Mouse (Mus musculus): ENCODE results near the gene Mcm9. TPM values are rescaled to one million over a fixed set of nuclear protein-coding genes. Genes with fewer than 3 reads are reported as not detected.
"Not testable (repeated sequence)": the region's sequence is repeated elsewhere in the genome, so short reads cannot be mapped to it uniquely, and the experiment has no call there.

The Mcm9 gene
- polyA plus RNA-seq (2015; fragmentation: Nextera tagmentation; extraction: Ambion mirVana), result 9.4 and 10.9 TPM in 2 replicates

DNA sequence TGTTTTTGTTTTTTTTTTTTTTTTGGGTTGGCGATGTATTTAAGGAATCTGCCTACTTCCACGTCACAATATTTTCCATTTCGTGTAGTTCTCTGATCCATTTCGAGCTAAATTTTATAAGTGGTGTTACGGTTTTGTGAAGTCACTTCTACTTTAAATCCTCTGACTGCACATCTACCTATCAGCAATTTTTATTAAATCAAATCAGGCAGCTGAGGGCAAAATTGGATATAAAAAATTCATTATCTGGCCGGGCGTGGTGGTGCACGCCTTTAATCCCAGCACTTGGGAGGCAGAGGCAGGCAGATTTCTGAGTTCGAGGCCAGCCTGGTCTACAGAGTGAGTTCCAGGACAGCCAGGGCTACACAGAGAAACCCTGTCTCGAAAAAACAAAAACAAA, at the start of gene Mcm9:
Gene Mcm9, minus strand, starts transcription at position 101 of the 400 bp plus-strand sequence.
- H3K4me3 ChIP-seq (replicated peaks), result peak within 1 kb of the TSS; percentile 80
- not testable (repeated sequence) for H3K36me3 ChIP-seq; H3K27me3 ChIP-seq; ATAC-seq (ENCODE audit: insufficient number of reproducible peaks, low FRiP score, low TSS enrichment, low read depth); H3K4me1 ChIP-seq; H3K9me3 ChIP-seq (replicated peaks)
- H3K27ac ChIP-seq (replicated peaks), result peak within 1 kb of the TSS; percentile 96
- WGBS, result 55% methylated on average over 10 of the region's 10 CpGs
- peak within 1 kb of the TSS; percentile 52 for H3K4me2 ChIP-seq (replicated peaks)
- H3K9ac ChIP-seq, result peak within 1 kb of the TSS; percentile 77

- Histone ChIP-seq H3K9me3 (replicated peaks) (no peaks in the 10 kb centered on the region), H3K9ac (no peak overlapping the region), H3K36me3 (no peaks in the 10 kb centered on the region), H3K27ac (replicated peaks) (no peak overlapping the region), H3K4me3 (replicated peaks) (no peak overlapping the region), H3K27me3 (no peaks in the 10 kb centered on the region), H3K4me2 (replicated peaks) (no peak overlapping the region), H3K4me1 (no peaks in the 10 kb centered on the region)
- no peak for ATAC-seq (ENCODE audit: insufficient number of reproducible peaks, low FRiP score, low TSS enrichment, low read depth)
- WGBS, result 73% methylated on average over 4 of the region's 4 CpGs
Measured at GRCm38 (mm10) chr10:53661788-53662187, 31.5 kb upstream of the Mcm9 start.

DNA sequence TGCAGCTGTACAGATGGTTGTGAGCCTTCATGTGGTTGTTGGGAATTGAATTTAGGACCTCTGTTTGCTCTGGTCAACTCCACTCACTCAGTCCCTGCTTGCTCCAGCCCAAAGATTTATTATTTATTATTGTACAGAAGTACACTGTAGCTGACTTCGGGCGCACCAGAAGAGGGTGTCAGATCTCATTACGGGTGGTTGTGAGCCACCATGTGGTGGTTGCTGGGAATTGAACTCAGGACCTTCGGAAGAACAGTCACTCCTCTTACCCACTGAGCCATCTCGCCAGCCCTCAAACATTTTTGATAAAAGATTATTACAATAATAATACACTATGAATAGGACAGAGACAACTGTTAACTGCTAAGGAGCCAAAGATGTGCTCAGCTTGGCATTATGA, 24.0 kb upstream of the Mcm9 start:
- not testable (repeated sequence) for ATAC-seq (ENCODE audit: insufficient number of reproducible peaks, low FRiP score, low TSS enrichment, low read depth); H3K9me3 ChIP-seq (replicated peaks); H3K27ac ChIP-seq (replicated peaks); H3K36me3 ChIP-seq; H3K4me3 ChIP-seq (replicated peaks); H3K9ac ChIP-seq; H3K4me1 ChIP-seq; H3K4me2 ChIP-seq (replicated peaks); H3K27me3 ChIP-seq
- 77% methylated on average over 5 of the region's 5 CpGs for WGBS

DNA sequence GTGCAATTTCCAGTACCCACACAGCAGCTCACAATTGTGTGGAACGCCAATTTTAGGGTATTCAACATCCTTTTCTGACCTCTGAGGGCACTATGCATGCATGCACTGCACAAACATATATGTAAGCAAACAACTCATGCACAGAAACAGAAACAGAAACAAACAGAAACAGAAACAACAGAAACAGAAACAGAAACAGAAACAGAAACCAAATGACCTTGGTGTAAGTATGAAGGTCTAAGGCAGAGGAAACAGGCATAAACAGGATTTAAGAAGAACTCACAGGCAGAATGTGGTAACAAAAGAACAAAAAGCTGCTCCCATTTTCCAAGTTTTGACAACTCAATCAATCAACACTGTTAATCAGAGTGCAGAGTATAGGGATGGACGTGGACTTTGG, 20.4 kb upstream of the Mcm9 start:
- Histone ChIP-seq H3K4me3 (replicated peaks) (no peak overlapping the region), H3K27ac (replicated peaks) (no peak overlapping the region), H3K36me3 (no peaks in the 10 kb centered on the region), H3K9ac (no peak overlapping the region), H3K4me2 (replicated peaks) (no peak overlapping the region), H3K9me3 (replicated peaks) (no peaks in the 10 kb centered on the region), H3K27me3 (no peaks in the 10 kb centered on the region), H3K4me1 (no peaks in the 10 kb centered on the region)
- WGBS, result 84% methylated on average over 2 of the region's 2 CpGs
- ATAC-seq (ENCODE audit: insufficient number of reproducible peaks, low FRiP score, low TSS enrichment, low read depth), result no peak

GRCm38 (mm10) chr10:53641507-53641906, 11.3 kb upstream of the Mcm9 start:
- no peak overlapping the region for H3K27ac ChIP-seq (replicated peaks)
- ATAC-seq (ENCODE audit: insufficient number of reproducible peaks, low FRiP score, low TSS enrichment, low read depth), result no peak
- H3K27me3 ChIP-seq, result no peaks in the 10 kb centered on the region
- H3K4me1 ChIP-seq, result no peaks in the 10 kb centered on the region
- H3K4me2 ChIP-seq (replicated peaks), result no peak overlapping the region
- no peaks in the 10 kb centered on the region for H3K9me3 ChIP-seq (replicated peaks)
- H3K4me3 ChIP-seq (replicated peaks), result no peak overlapping the region
- H3K9ac ChIP-seq, result no peak overlapping the region
- no peaks in the 10 kb centered on the region for H3K36me3 ChIP-seq

DNA sequence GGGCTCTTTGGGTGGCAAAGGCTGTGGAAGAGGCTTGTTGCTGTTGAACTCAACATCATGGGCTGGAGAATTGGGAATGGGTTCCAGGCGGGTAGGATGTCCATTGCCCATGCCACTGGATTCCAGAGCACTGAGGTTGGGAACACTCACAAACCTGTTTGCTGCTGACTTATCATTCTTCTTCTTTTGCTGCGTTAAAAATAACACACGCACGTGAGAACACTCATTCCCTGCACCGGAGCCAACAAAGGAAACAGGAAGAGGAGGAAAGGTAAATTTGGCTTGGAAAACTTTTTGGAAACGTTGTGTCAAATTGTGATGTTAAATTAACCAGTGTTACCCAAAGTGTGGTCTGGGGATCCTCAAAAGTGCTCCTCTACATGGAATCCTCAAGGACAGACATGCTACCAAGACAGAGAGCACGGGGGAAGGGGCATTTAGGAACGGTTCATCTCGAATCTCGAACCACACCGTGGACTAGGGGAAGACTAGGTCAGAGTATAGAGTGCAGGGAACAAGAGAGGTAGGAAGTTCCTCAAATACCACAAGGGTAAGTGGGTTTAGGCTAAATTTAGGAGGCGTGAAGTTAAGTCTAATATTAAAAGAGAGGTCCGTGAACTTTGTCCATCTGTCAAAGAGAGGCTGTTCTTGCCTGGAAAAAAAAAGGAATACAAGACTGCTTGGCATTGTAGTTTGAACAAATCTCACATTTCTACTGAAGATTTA, 5.2 kb upstream of the Mcm9 start:
- Histone ChIP-seq H3K4me1 (no peaks in the 10 kb centered on the region), H3K27me3 (no peaks in the 10 kb centered on the region), H3K36me3 (no peaks in the 10 kb centered on the region), H3K9me3 (replicated peaks) (no peaks in the 10 kb centered on the region), H3K4me3 (replicated peaks) (no peak overlapping the region), H3K9ac (no peak overlapping the region), H3K4me2 (replicated peaks) (no peak overlapping the region), H3K27ac (replicated peaks) (no peak overlapping the region)
- ATAC-seq (ENCODE audit: insufficient number of reproducible peaks, low FRiP score, low TSS enrichment, low read depth), result no peak
- WGBS, result 79% methylated on average over 13 of the region's 13 CpGs

- Histone ChIP-seq H3K27ac (replicated peaks) (no peak overlapping the region), H3K9ac (no peak overlapping the region), H3K36me3 (no peaks in the 10 kb centered on the region), H3K9me3 (replicated peaks) (no peaks in the 10 kb centered on the region), H3K4me2 (replicated peaks) (no peak overlapping the region), H3K27me3 (no peaks in the 10 kb centered on the region), H3K4me3 (replicated peaks) (no peak overlapping the region), H3K4me1 (no peaks in the 10 kb centered on the region)
- no peak for ATAC-seq (ENCODE audit: insufficient number of reproducible peaks, low FRiP score, low TSS enrichment, low read depth)
- 80% methylated on average over 10 of the region's 10 CpGs for WGBS
Measured at GRCm38 (mm10) chr10:53634160-53634559, 3.9 kb upstream of the Mcm9 start.

- Histone ChIP-seq H3K4me3 (replicated peaks) (peak overlapping the region; percentile 80), H3K4me2 (replicated peaks) (peak overlapping the region; percentile 52), H3K36me3 (no peaks in the 10 kb centered on the region), H3K27me3 (no peaks in the 10 kb centered on the region), H3K9ac (peak overlapping the region; percentile 77), H3K27ac (replicated peaks) (peak overlapping the region; percentile 96), H3K4me1 (peaks cover 5% of the 10 kb centered on the region; the same call in 1 of the 2 replicates), H3K9me3 (replicated peaks) (no peaks in the 10 kb centered on the region)
- ATAC-seq (ENCODE audit: insufficient number of reproducible peaks, low FRiP score, low TSS enrichment, low read depth), result peak; percentile 97
- WGBS, result under 1% methylated on average over 35 of the region's 35 CpGs
Measured at GRCm38 (mm10) chr10:53629918-53630250, 355 bp downstream of the Mcm9 start.

DNA sequence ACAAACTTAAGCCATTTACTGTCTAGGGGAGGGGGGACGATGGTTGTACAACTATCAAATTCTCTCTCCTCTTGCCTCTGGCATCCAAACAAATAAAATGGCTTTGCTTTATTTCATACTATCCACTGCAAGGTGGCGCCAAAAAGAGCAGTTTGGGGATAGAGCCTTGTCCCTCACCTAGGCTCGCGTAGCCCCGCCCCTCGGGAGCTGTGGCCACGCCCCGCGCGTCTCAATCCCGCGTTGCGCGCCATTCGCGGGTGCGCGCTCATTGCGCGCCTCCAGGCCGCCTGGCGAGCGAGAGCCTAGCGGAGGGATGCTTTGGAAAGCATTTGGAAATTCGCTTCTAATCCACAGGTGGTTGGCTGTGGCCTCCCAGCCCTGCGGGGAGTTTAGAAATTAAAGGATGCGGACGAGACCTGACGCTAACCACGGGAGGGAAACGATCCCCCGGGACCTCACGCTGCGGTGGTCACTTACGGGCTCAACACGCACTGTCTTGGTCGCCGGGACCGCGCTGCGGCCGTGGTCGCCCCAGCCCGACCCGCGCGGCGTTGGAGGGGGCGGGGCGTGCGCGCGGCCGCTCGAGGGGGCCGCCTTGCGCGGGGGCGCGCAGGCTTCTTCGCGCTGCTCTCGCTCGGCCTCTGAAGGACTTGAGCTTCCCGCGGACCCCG, 857 bp downstream of the Mcm9 start:
- peak overlapping the region; percentile 96 for H3K27ac ChIP-seq (replicated peaks)
- under 1% methylated on average over 66 of the region's 67 CpGs for WGBS

GRCm38 (mm10) chr10:53615850-53616616, 14.2 kb downstream of the Mcm9 start:
- Histone ChIP-seq H3K4me2 (replicated peaks) (no peak overlapping the region), H3K27me3 (no peaks in the 10 kb centered on the region), H3K27ac (replicated peaks) (no peak overlapping the region), H3K36me3 (peaks cover 37% of the 10 kb centered on the region), H3K4me1 (no peaks in the 10 kb centered on the region), H3K4me3 (replicated peaks) (no peak overlapping the region), H3K9me3 (replicated peaks) (no peaks in the 10 kb centered on the region), H3K9ac (no peak overlapping the region)
- WGBS, result 83% methylated on average over 8 of the region's 8 CpGs
- ATAC-seq (ENCODE audit: insufficient number of reproducible peaks, low FRiP score, low TSS enrichment, low read depth), result no peak

More for the DNA sequence above, 857 bp downstream of the Mcm9 start:
- H3K9ac ChIP-seq, result peak overlapping the region; percentile 77
- peak; percentile 79 for ATAC-seq (ENCODE audit: insufficient number of reproducible peaks, low FRiP score, low TSS enrichment, low read depth)
- H3K4me1 ChIP-seq, result peaks cover 5% of the 10 kb centered on the region; the same call in 1 of the 2 replicates
- no peaks in the 10 kb centered on the region for H3K36me3 ChIP-seq
- peak overlapping the region; percentile 80 for H3K4me3 ChIP-seq (replicated peaks)
- H3K27me3 ChIP-seq, result no peaks in the 10 kb centered on the region
- H3K9me3 ChIP-seq (replicated peaks), result no peaks in the 10 kb centered on the region
- H3K4me2 ChIP-seq (replicated peaks), result peak overlapping the region; percentile 52

DNA sequence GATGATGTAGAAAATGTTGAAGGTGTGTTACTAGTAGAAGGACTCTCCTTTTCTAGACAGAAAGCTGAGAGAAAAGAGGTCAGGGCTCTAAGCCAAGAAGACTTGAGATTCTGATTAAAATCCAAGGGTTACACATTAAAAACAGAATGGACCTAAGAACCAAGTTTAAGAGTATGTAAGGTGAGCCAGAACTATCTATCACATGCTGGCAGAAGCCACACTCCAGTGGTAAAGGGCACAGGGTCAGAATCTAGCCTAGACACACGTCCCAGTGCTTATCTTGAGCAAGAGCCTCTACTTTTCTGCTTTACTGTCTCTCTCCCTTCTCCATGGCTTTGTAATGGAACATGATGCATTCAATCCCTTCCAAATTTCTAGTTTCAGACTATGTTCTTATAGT, 16.3 kb downstream of the Mcm9 start:
- ATAC-seq (ENCODE audit: insufficient number of reproducible peaks, low FRiP score, low TSS enrichment, low read depth), result no peak
- Histone ChIP-seq H3K4me2 (replicated peaks) (no peak overlapping the region), H3K9ac (no peak overlapping the region), H3K27me3 (no peaks in the 10 kb centered on the region), H3K36me3 (peaks cover 44% of the 10 kb centered on the region), H3K27ac (replicated peaks) (no peak overlapping the region), H3K4me3 (replicated peaks) (no peak overlapping the region), H3K9me3 (replicated peaks) (no peaks in the 10 kb centered on the region), H3K4me1 (no peaks in the 10 kb centered on the region)
- WGBS, result 90% methylated on average over 1 of the region's 1 CpGs

Data from embryonic facial prominence, embryonic 15.5 days (tissue).